Mouse (Mus musculus) kidney, postnatal 0 days (tissue): Measurements from ENCODE around the gene Prss48. TPM values are rescaled to one million over a fixed set of nuclear protein-coding genes. Genes with fewer than 3 reads are reported as not detected.
"Not testable (repeated sequence)": the region's sequence is repeated elsewhere in the genome, so short reads cannot be mapped to it uniquely, and the experiment has no call there.

Experiments
- ATAC-seq: fragments of 200-750 bp; cut with Nextera tagmentation; replicated peaks from 2 replicates; pipeline ENCODE4 v1.8.0; 2017; ENCODE audit warnings: low read depth, moderate number of reproducible peaks, moderate TSS enrichment, moderate library complexity; ENCODE audit not compliant: low FRiP score
- DNase-seq: peaks from one replicate; pipeline ENCODE4 v3.0.0-alpha.2; 2016; ENCODE audit warnings: low spot score
- H3K27ac ChIP-seq: fragments of 300-500 bp; sonication (generic); 2 replicates; pipeline ENCODE4 v1.5.1; 2014; ENCODE audit warnings: mild to moderate bottlenecking
- H3K27me3 ChIP-seq: fragments of 300-500 bp; sonication (generic); 2 replicates; pipeline ENCODE4 v1.6.1; 2014; ENCODE audit warnings: low read length, mixed read lengths; ENCODE audit not compliant: insufficient read depth
- H3K36me3 ChIP-seq: fragments of 300-500 bp; sonication (generic); 2 replicates; pipeline ENCODE4 v1.6.1; 2014; ENCODE audit warnings: low read length, mixed read lengths; ENCODE audit not compliant: insufficient read depth
- H3K4me1 ChIP-seq: fragments of 300-500 bp; sonication (generic); replicated peaks from 2 replicates; pipeline ENCODE4 v1.6.1; 2014; ENCODE audit warnings: antibody characterized with exemption, low read length, mixed read lengths; ENCODE audit not compliant: insufficient read depth
- H3K4me2 ChIP-seq: fragments of 300-500 bp; sonication (generic); 2 replicates; pipeline ENCODE4 v1.6.1; 2014; ENCODE audit warnings: mild to moderate bottlenecking, low read length, moderate library complexity, mixed read lengths
- H3K4me3 ChIP-seq: fragments of 300-500 bp; sonication (generic); replicated peaks from 2 replicates; pipeline ENCODE4 v1.5.1; 2014; ENCODE audit warnings: low read depth, low read length
- H3K9ac ChIP-seq: fragments of 300-500 bp; sonication (generic); 2 replicates; pipeline ENCODE4 v1.6.1; 2014; ENCODE audit warnings: low read depth, low read length
- H3K9me3 ChIP-seq: fragments of 300-500 bp; sonication (generic); replicated peaks from 2 replicates; pipeline ENCODE4 v1.6.1; 2016; ENCODE audit warnings: low read length, inconsistent platforms, mixed read lengths
- CTCF ChIP-seq: IDR thresholded peaks from 2 replicates; pipeline ENCODE4 v1.5.1; 2016; ENCODE audit warnings: antibody characterized with exemption, low read depth, mild to moderate bottlenecking, moderate library complexity
- WGBS: fragments of 180-500 bp; shearing (Covaris S2); extraction: QIAGEN DNeasy Blood & Tissue Kit; methylation state at CpG from one replicate; pipeline ENCODE4 v1.1.7; 2014; 5-methylcytosine and 5-hydroxymethylcytosine counted together
- polyA plus RNA-seq: library from polyadenylated mRNA; unstranded; fragments of >200 nt; fragmentation: Nextera tagmentation; extraction: Ambion mirVana; gene quantifications from 2 replicates; pipeline ENCODE4 v1.2.1, GENCODE M21; 2015

The Prss48 gene
- polyA plus RNA-seq, 1 experiment from 2014 or later: not detected

DNA sequence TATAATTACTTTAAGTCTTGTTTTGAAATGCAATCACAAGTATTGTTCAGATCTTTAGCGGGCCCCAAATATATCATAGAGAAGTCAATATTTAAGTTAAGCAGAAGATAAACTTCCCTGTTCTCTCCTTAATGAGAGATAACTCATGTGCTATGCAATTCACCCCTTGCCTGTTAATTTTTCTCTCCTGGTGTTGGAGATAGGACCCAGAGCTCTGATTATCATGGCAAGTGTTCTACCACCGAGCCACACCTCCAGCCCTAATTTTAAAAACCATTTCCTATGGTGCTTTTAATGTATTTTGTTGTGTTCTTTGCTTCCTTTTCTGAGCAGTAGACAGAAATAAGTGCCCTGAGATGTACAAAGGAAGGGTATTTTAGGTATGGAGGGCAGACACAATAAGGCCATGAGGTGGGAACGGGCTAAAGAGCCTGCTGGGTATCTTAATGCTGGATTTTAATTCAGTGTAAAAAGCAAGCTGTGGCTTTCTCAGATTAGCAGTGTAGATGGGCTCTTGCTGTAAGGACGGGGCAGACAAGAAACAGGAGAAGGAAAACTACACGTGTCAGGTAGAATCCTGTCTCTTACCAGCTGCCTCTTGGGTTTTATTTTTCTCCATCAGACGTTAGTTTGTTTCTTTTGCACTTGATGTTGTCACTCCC, 11.0 kb downstream of the Prss48 start:
- ATAC-seq: no peak

DNA sequence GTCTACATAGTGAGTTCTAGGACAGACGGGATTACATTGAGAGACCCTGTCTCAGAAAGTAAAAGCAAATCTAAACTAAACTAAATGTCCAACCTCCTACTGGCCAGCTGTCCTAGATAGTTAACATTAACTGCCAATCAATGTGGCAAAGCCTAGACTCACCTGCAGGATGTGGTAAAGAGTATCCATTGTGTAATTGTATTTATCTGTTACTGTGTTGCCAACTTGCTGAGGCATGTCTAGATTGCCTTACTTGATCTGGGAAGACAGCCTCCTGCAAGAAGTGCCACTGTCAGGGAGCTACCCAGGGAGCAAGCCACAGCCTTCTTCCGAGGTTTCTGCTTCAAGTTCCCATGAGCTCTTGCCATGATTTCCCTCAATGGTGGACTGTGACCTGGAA, 15.1 kb downstream of the Prss48 start:
- Histone ChIP-seq H3K4me3 (no peak overlapping the region), H3K4me1 (no peaks in the 10 kb centered on the region), H3K36me3 (0 out of 2 replicates have a peak, but pooled peaks cover 2% of the 10 kb centered on the region), H3K9ac (no peak overlapping the region), H3K27me3 (no peaks in the 10 kb centered on the region), H3K9me3 (no peaks in the 10 kb centered on the region), H3K4me2 (no peak overlapping the region), H3K27ac (no peak overlapping the region)
- no peak for ATAC-seq
- no peak for TF ChIP-seq CTCF
- WGBS: 93% methylated on average over 2 of the region's 2 CpGs
- DNase-seq: no peak

More for the DNA sequence above, 11.0 kb downstream of the Prss48 start:
- no peak for TF ChIP-seq CTCF
- 59% methylated on average over 6 of the region's 6 CpGs for WGBS
- no peak overlapping the region for H3K4me2 ChIP-seq
- no peak overlapping the region for H3K4me3 ChIP-seq
- no peak overlapping the region for H3K9ac ChIP-seq
- H3K9me3 ChIP-seq: no peaks in the 10 kb centered on the region
- H3K36me3 ChIP-seq: 0 out of 2 replicates have a peak, but pooled peaks cover 2% of the 10 kb centered on the region
- no peaks in the 10 kb centered on the region for H3K4me1 ChIP-seq
- H3K27ac ChIP-seq: no peak overlapping the region
- DNase-seq: no peak
- H3K27me3 ChIP-seq: no peaks in the 10 kb centered on the region

DNA sequence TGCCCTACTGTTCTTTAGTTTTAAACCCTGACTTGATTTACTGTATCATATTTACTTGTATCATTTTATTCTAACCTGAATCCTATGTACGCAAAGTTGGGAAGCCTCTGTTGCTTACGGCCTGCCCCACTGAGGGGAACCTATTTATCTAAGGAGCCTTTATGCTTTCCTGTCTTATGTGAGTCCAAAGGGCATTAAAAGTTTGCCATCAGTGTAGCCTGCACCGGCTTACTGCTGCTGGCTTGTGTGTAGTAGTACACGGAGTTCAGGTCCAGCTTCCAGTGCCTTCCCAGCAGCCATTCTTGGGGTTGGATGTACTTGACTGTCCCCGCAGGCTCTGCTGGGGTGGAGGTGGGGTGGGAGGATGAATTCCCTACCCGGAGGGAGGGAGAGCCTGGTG, 17.8 kb downstream of the Prss48 start:
- no peak for ATAC-seq
- no peak for TF ChIP-seq CTCF

GRCm38 (mm10) chr3:85981761-85982160, 20.5 kb downstream of the Prss48 start:
- not testable (repeated sequence) for DNase-seq, ATAC-seq, H3K9me3 ChIP-seq, H3K4me3 ChIP-seq, H3K4me2 ChIP-seq, H3K4me1 ChIP-seq, H3K27ac ChIP-seq, H3K27me3 ChIP-seq, H3K9ac ChIP-seq, H3K36me3 ChIP-seq
- WGBS: 90% methylated on average over 3 of the region's 3 CpGs

More for the DNA sequence above, 17.8 kb downstream of the Prss48 start:
- H3K4me2 ChIP-seq: no peak overlapping the region
- no peak for DNase-seq
- H3K9ac ChIP-seq: no peak overlapping the region
- H3K9me3 ChIP-seq: no peaks in the 10 kb centered on the region
- no peak overlapping the region for H3K27ac ChIP-seq
- H3K36me3 ChIP-seq: 0 out of 2 replicates have a peak, but pooled peaks cover 2% of the 10 kb centered on the region
- WGBS: 85% methylated on average over 6 of the region's 6 CpGs
- no peaks in the 10 kb centered on the region for H3K4me1 ChIP-seq
- H3K27me3 ChIP-seq: no peaks in the 10 kb centered on the region
- no peak overlapping the region for H3K4me3 ChIP-seq

- Histone ChIP-seq H3K4me3 (no peak overlapping the region), H3K9ac (no peak overlapping the region), H3K4me1 (0 out of 2 replicates have a peak, but pooled peaks cover 9% of the 10 kb centered on the region), H3K27me3 (no peaks in the 10 kb centered on the region), H3K27ac (no peak overlapping the region), H3K36me3 (no peaks in the 10 kb centered on the region), H3K4me2 (no peak overlapping the region), H3K9me3 (no peaks in the 10 kb centered on the region)
- DNase-seq: no peak
- ATAC-seq: no peak
- 87% methylated on average over 4 of the region's 4 CpGs for WGBS
- TF ChIP-seq CTCF: no peak
Observed at GRCm38 (mm10) chr3:85980036-85980435, 22.3 kb downstream of the Prss48 start.

GRCm38 (mm10) chr3:85974451-85974850, 27.8 kb downstream of the Prss48 start:
- DNase-seq (no peak), ATAC-seq (no peak)
- no peak for TF ChIP-seq CTCF
- Histone ChIP-seq H3K36me3 (no peaks in the 10 kb centered on the region), H3K4me1 (0 out of 2 replicates have a peak, but pooled peaks cover 9% of the 10 kb centered on the region), H3K4me3 (no peak overlapping the region), H3K27me3 (no peaks in the 10 kb centered on the region), H3K4me2 (no peak overlapping the region), H3K27ac (no peak overlapping the region), H3K9ac (no peak overlapping the region), H3K9me3 (no peaks in the 10 kb centered on the region)
- 74% methylated on average over 4 of the region's 4 CpGs for WGBS
